Comparison of ENCODE assay signal across 8 mouse cellular contexts in the genomic region with DNA sequence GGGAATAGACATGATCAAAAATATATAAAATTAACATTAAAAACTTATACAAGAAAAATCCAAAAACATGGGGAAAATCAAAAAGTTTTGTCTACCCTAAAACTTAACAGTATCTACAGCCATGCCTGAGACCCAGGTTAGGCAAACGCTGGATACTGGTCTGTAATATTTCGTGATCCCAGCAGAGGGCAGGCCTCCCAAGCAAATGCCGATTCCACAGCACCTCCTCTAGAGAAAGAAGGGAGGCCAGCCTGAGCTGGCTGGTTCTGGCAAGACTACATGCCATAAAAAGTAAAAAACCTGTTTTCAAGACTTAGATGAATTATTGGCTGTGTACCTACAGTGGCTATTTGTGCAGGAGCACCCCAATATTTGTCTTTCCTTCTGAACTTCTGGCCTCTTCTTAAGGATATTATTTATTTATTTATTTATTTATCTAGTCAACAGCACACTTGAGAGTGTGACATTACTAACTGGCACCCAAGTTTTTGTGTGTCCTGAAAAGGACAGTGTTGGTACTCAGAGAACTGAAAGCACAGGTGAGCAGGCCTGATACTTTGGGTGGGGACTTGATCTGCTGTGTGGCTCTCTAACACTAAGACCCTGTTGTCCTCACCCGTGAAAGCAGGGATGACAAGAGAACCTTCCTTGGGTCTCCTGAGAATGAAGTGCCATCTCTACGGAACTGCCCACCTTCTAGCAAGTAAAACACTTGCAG.
A peak's percentile ranks its signal among the peaks of the same experiment; 100 is the strongest.
DNase-seq lines count a peak whose midpoint lies in the region; ATAC-seq and TF ChIP-seq lines count a peak whose summit lies in the region.

No protein-coding gene starts in this region.

- DNase-seq in brain, adult 2 months (ENCODE audit: low read depth, low spot score), result peak; percentile 85
- peak; percentile 74 for DNase-seq in forebrain, embryonic 10.5 days (ENCODE audit: extremely low spot score, low spot score)
- DNase-seq in heart, postnatal 0 days (ENCODE audit: low spot score), result peak; percentile 83
- peak; percentile 86 to 91 for DNase-seq in kidney, postnatal 36 days
- peak; percentile 30 for DNase-seq in liver, embryonic 13.5 days

- no peaks in the 10 kb centered on the region for H3K79me3 ChIP-seq in C2C12 (ENCODE audit: low read depth)

- TF ChIP-seq EP300 in heart, postnatal 0 days (IDR thresholded peaks at IDR 0.05; ENCODE audit: low read depth), result no peak

- no peak overlapping the region for H3K4me3 ChIP-seq in C2C12 (ENCODE audit: insufficient read depth, poor library complexity, severe bottlenecking)
- no peak overlapping the region for H3K4me3 ChIP-seq in forebrain, embryonic 10.5 days
- no peak overlapping the region for H3K4me3 ChIP-seq in heart, postnatal 0 days (ENCODE audit: low read depth, low read length)
- no peak overlapping the region for H3K4me3 ChIP-seq in liver, embryonic 13.5 days (replicated peaks)
- H3K4me3 ChIP-seq in neural tube, embryonic 12.5 days, result no peak overlapping the region
- no peak overlapping the region for H3K4me3 ChIP-seq in stomach, embryonic 16.5 days (replicated peaks; ENCODE audit: low read length)

- peak; percentile 73 for ATAC-seq in heart, postnatal 0 days (ENCODE audit: insufficient read depth, low read depth)
- no peak for ATAC-seq in liver, embryonic 13.5 days (ENCODE audit: low read depth)
- peak; percentile 86 for ATAC-seq in neural tube, embryonic 12.5 days (ENCODE audit: low FRiP score, low read depth)
- peak; percentile 73; the same call in 1 of the 2 replicates for ATAC-seq in stomach, embryonic 16.5 days (ENCODE audit: insufficient read depth, low FRiP score)

- TF ChIP-seq CTCF in C2C12 (IDR thresholded peaks at IDR 0.05; ENCODE audit: control insufficient read depth, insufficient read depth, insufficient read length), result peak; percentile 45
- peak; percentile 89 for TF ChIP-seq CTCF in heart, postnatal 0 days (IDR thresholded peaks at IDR 0.05; ENCODE audit: low read depth)

- H3K79me2 ChIP-seq in C2C12 (ENCODE audit: control insufficient read depth, insufficient read depth), result no peaks in the 10 kb centered on the region

- WGBS in forebrain, embryonic 10.5 days, result 35% methylated on average over 5 of the region's 5 CpGs
- 32% methylated on average over 5 of the region's 5 CpGs for WGBS in heart, postnatal 0 days
- 25% methylated on average over 5 of the region's 5 CpGs for WGBS in liver, embryonic 13.5 days (ENCODE audit: insufficient replicate concordance)
- WGBS in neural tube, embryonic 12.5 days, result 34% methylated on average over 5 of the region's 5 CpGs
- WGBS in stomach, embryonic 16.5 days, result 33% methylated on average over 5 of the region's 5 CpGs

- H3K9me3 ChIP-seq in forebrain, embryonic 10.5 days, result no peaks in the 10 kb centered on the region
- H3K9me3 ChIP-seq in heart, postnatal 0 days (replicated peaks; ENCODE audit: control insufficient read depth, low read length), result no peaks in the 10 kb centered on the region
- no peaks in the 10 kb centered on the region for H3K9me3 ChIP-seq in liver, embryonic 13.5 days (replicated peaks)
- H3K9me3 ChIP-seq in neural tube, embryonic 12.5 days, result no peaks in the 10 kb centered on the region
- H3K9me3 ChIP-seq in stomach, embryonic 16.5 days (replicated peaks; ENCODE audit: control insufficient read depth, low read length), result no peaks in the 10 kb centered on the region

- H3ac ChIP-seq in C2C12 (ENCODE audit: control insufficient read depth, insufficient read length, low read depth), result no peak overlapping the region

- no peak overlapping the region for H3K4me2 ChIP-seq in heart, postnatal 0 days (ENCODE audit: low read depth, low read length)
- no peak overlapping the region for H3K4me2 ChIP-seq in liver, embryonic 13.5 days
- no peak overlapping the region for H3K4me2 ChIP-seq in neural tube, embryonic 12.5 days (replicated peaks)
- H3K4me2 ChIP-seq in stomach, embryonic 16.5 days (ENCODE audit: low read depth, low read length), result no peak overlapping the region

- peaks cover 5% of the 10 kb centered on the region; the same call in 1 of the 2 replicates for H3K4me1 ChIP-seq in forebrain, embryonic 10.5 days
- H3K4me1 ChIP-seq in heart, postnatal 0 days (ENCODE audit: control insufficient read depth, insufficient read depth), result peaks cover 17% of the 10 kb centered on the region
- no peaks in the 10 kb centered on the region for H3K4me1 ChIP-seq in liver, embryonic 13.5 days (replicated peaks)
- no peaks in the 10 kb centered on the region for H3K4me1 ChIP-seq in neural tube, embryonic 12.5 days
- no peaks in the 10 kb centered on the region for H3K4me1 ChIP-seq in stomach, embryonic 16.5 days (ENCODE audit: control insufficient read depth, insufficient read depth, low read length)

- H3K27me3 ChIP-seq in C2C12 (ENCODE audit: control insufficient read depth, insufficient read depth, insufficient read length), result no peaks in the 10 kb centered on the region
- H3K27me3 ChIP-seq in forebrain, embryonic 10.5 days (ENCODE audit: poor library complexity, severe bottlenecking), result no peaks in the 10 kb centered on the region
- H3K27me3 ChIP-seq in heart, postnatal 0 days (ENCODE audit: control insufficient read depth, insufficient read depth, low read length), result no peaks in the 10 kb centered on the region
- no peaks in the 10 kb centered on the region for H3K27me3 ChIP-seq in liver, embryonic 13.5 days
- no peaks in the 10 kb centered on the region for H3K27me3 ChIP-seq in neural tube, embryonic 12.5 days (replicated peaks)
- no peaks in the 10 kb centered on the region for H3K27me3 ChIP-seq in stomach, embryonic 16.5 days (ENCODE audit: control insufficient read depth, insufficient read depth, low read length)

- no peaks in the 10 kb centered on the region for H3K36me3 ChIP-seq in C2C12 (ENCODE audit: control insufficient read depth, insufficient read depth)
- H3K36me3 ChIP-seq in forebrain, embryonic 10.5 days (replicated peaks), result no peaks in the 10 kb centered on the region
- no peaks in the 10 kb centered on the region for H3K36me3 ChIP-seq in heart, postnatal 0 days (replicated peaks; ENCODE audit: control insufficient read depth, insufficient read depth, low read length)
- no peaks in the 10 kb centered on the region for H3K36me3 ChIP-seq in liver, embryonic 13.5 days
- no peaks in the 10 kb centered on the region for H3K36me3 ChIP-seq in neural tube, embryonic 12.5 days
- H3K36me3 ChIP-seq in stomach, embryonic 16.5 days (ENCODE audit: control insufficient read depth, insufficient read depth, low read length), result no peaks in the 10 kb centered on the region

- no peak overlapping the region for H3K9ac ChIP-seq in heart, postnatal 0 days (replicated peaks; ENCODE audit: low read depth, low read length)
- H3K9ac ChIP-seq in liver, embryonic 13.5 days, result no peak overlapping the region
- no peak overlapping the region for H3K9ac ChIP-seq in neural tube, embryonic 12.5 days
- H3K9ac ChIP-seq in stomach, embryonic 16.5 days (ENCODE audit: low read length), result no peak overlapping the region

- no peak overlapping the region for H3K27ac ChIP-seq in forebrain, embryonic 10.5 days
- H3K27ac ChIP-seq in heart, postnatal 0 days (ENCODE audit: low read depth), result no peak overlapping the region
- no peak overlapping the region for H3K27ac ChIP-seq in liver, embryonic 13.5 days
- no peak overlapping the region for H3K27ac ChIP-seq in neural tube, embryonic 12.5 days
- H3K27ac ChIP-seq in stomach, embryonic 16.5 days (ENCODE audit: low read length), result no peak overlapping the region

TF ChIP-seq in C2C12, 6 proteins besides CTCF, POLR2A, EP300 and RAD21:
- no peak for TF ChIP-seq MYOG (IDR thresholded peaks at IDR 0.05; ENCODE audit: control insufficient read depth, extremely low read depth, insufficient read length)
- no peak for TF ChIP-seq MAX (IDR thresholded peaks at IDR 0.05)
- no peak for TF ChIP-seq MYOD1 (IDR thresholded peaks at IDR 0.05; ENCODE audit: control insufficient read depth, insufficient read length, low read depth)
- no peak for TF ChIP-seq USF1 (IDR thresholded peaks at IDR 0.05; ENCODE audit: low read depth)
- TF ChIP-seq FOSL1 (IDR thresholded peaks at IDR 0.05; ENCODE audit: insufficient read depth, low read length, poor library complexity, severe bottlenecking), result no peak

Comparison
In these comparisons a context has a peak if more than half of its experiments do, and no peak if none do; other contexts are left out.
1. DNase-seq: peak in every context shown above with its lines; median percentile 88 in kidney, postnatal 36 days; 85 in brain, adult 2 months; 83 in heart, postnatal 0 days; 74 in forebrain, embryonic 10.5 days; 30 in liver, embryonic 13.5 days.